ENCODE assay signal across 23 mouse cellular contexts in the genomic region with DNA sequence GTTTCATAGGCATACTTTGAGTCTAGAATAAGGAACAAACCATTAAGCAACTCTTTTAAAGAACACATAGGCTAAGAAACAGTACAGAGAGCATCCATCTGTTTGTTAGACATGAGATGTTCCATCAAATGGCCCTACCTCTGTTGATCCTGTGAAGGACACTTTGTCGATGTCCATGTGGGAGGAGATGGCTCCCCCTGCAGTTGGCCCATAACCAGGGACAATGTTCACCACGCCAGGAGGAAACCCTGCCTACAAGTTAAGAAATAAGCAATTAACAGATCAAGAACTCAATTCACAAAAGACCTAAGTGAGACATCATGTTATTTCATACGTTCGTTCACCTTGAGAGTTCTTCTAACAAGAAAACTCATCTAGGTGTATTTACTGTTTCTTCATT. TPM values are rescaled to one million over a fixed set of nuclear protein-coding genes. Genes with fewer than 3 reads are reported as not detected.
"Had no signal": no experiment of that assay in that cellular context is flagged by ENCODE, and none has a peak within 500 bp of the region (broad histone marks: within the 10 kb centered on the region; RNA-seq: fewer than 3 reads in every experiment).

No protein-coding gene starts in this region.

- H3K4me1 ChIP-seq: limb, embryonic 10.5 days; limb, embryonic 13.5 days; megakaryocyte, embryonic 14.5 days; midbrain, embryonic 10.5 days; midbrain, embryonic 13.5 days; neural tube, embryonic 13.5 days had no signal

- H3K4me3 ChIP-seq: layer of hippocampus, adult 2 months; limb, embryonic 10.5 days; limb, embryonic 13.5 days; megakaryocyte, embryonic 14.5 days; midbrain, embryonic 10.5 days; midbrain, embryonic 13.5 days; myocyte; neural tube, embryonic 13.5 days had no signal

- H3K27ac ChIP-seq: layer of hippocampus, adult 2 months; limb, embryonic 10.5 days; limb, embryonic 13.5 days; midbrain, embryonic 10.5 days; midbrain, embryonic 13.5 days; neural tube, embryonic 13.5 days had no signal

- ATAC-seq: lung, postnatal 0 days; midbrain, embryonic 13.5 days; midbrain, embryonic 16.5 days had no signal

- H3K9me3 ChIP-seq: limb, embryonic 10.5 days; limb, embryonic 13.5 days; megakaryocyte, embryonic 14.5 days; midbrain, embryonic 10.5 days; midbrain, embryonic 13.5 days; neural tube, embryonic 13.5 days had no signal

- H3K4me2 ChIP-seq: limb, embryonic 13.5 days; midbrain, embryonic 13.5 days; neural tube, embryonic 13.5 days had no signal

- H3K36me3 ChIP-seq: limb, embryonic 10.5 days; limb, embryonic 13.5 days; midbrain, embryonic 10.5 days; midbrain, embryonic 13.5 days; neural tube, embryonic 13.5 days had no signal

- DNase-seq: kidney, adult 18-20 months; kidney, postnatal 14 days; layer of hippocampus, adult 9-11 months; liver; lung, adult 2 months; lung, postnatal 36 days; retina, postnatal 1 day; right cerebral cortex, postnatal 25 days; thymus, adult 2 months; thymus, postnatal 14 days; thymus, postnatal 4 days had no signal

- H3K9ac ChIP-seq: limb, embryonic 13.5 days; midbrain, embryonic 13.5 days; neural tube, embryonic 13.5 days had no signal

- H3K27me3 ChIP-seq: limb, embryonic 13.5 days; megakaryocyte, embryonic 14.5 days; midbrain, embryonic 13.5 days; neural tube, embryonic 13.5 days had no signal

RNA-seq across cellular contexts. Expression of a gene that starts 12.8 kb away (rescaled TPM):
- total RNA-seq: monocyte, adult 5-6 weeks; neutrophil, adult 5-6 weeks had no signal
- polyA plus RNA-seq: myocyte had no signal
